Mouse (Mus musculus): ENCODE data around the gene Apbb2. TPM values are rescaled to one million over a fixed set of nuclear protein-coding genes. Genes with fewer than 3 reads are reported as not detected.

Gene Apbb2
- polyA plus RNA-seq, 1 experiment from 2014 or later = 124 TPM

- Histone ChIP-seq H3K4me1 (replicated peaks) (peaks cover 38% of the 10 kb centered on the region), H3K27ac (replicated peaks) (no peak overlapping the region), H3K9ac (no peak overlapping the region), H3K4me3 (no peak overlapping the region), H3K4me2 (no peak overlapping the region), H3K27me3 (no peaks in the 10 kb centered on the region), H3K9me3 (no peaks in the 10 kb centered on the region), H3K36me3 (no peaks in the 10 kb centered on the region)
- no peak for ATAC-seq (ENCODE audit: low FRiP score, low read depth)
- 75% methylated on average over 4 of the region's 4 CpGs for WGBS
Observed at GRCm38 (mm10) chr5:66494651-66495050, 123.9 kb downstream of the Apbb2 start.

- peaks cover 33% of the 10 kb centered on the region for H3K4me1 ChIP-seq (replicated peaks)
- 61% methylated on average over 4 of the region's 4 CpGs for WGBS
- no peaks in the 10 kb centered on the region for H3K27me3 ChIP-seq
- H3K36me3 ChIP-seq = no peaks in the 10 kb centered on the region
- no peaks in the 10 kb centered on the region for H3K9me3 ChIP-seq
- H3K4me3 ChIP-seq = no peak overlapping the region
- H3K27ac ChIP-seq (replicated peaks) = peak overlapping the region; percentile 46
- no peak overlapping the region for H3K4me2 ChIP-seq
- no peak for ATAC-seq (ENCODE audit: low FRiP score, low read depth)
- no peak overlapping the region for H3K9ac ChIP-seq
Observed at GRCm38 (mm10) chr5:66492563-66492960, 126.0 kb downstream of the Apbb2 start.

- Histone ChIP-seq H3K9me3 (no peaks in the 10 kb centered on the region), H3K4me3 (no peak overlapping the region), H3K4me1 (replicated peaks) (peaks cover 27% of the 10 kb centered on the region), H3K27me3 (no peaks in the 10 kb centered on the region), H3K9ac (no peak overlapping the region), H3K4me2 (no peak overlapping the region), H3K36me3 (no peaks in the 10 kb centered on the region), H3K27ac (replicated peaks) (peak overlapping the region; percentile 46; the same call in 1 of the 2 replicates)
- no peak for ATAC-seq (ENCODE audit: low FRiP score, low read depth)
- WGBS = 31% methylated on average over 14 of the region's 14 CpGs
Observed at GRCm38 (mm10) chr5:66491907-66492562, 126.5 kb downstream of the Apbb2 start.

- Histone ChIP-seq H3K9me3 (no peaks in the 10 kb centered on the region), H3K27ac (replicated peaks) (peak overlapping the region; percentile 47; the same call in 1 of the 2 replicates), H3K4me2 (no peak overlapping the region), H3K4me3 (no peak overlapping the region), H3K36me3 (no peaks in the 10 kb centered on the region), H3K9ac (no peak overlapping the region), H3K4me1 (replicated peaks) (peaks cover 12% of the 10 kb centered on the region; the same call in 1 of the 2 replicates), H3K27me3 (no peaks in the 10 kb centered on the region)
- 50% methylated on average over 7 of the region's 7 CpGs for WGBS
- ATAC-seq (ENCODE audit: low FRiP score, low read depth) = no peak
Observed at GRCm38 (mm10) chr5:66486028-66486427, 132.6 kb downstream of the Apbb2 start.

GRCm38 (mm10) chr5:66476266-66476665 is 142.3 kb downstream of the Apbb2 start:
- Histone ChIP-seq H3K4me2 (no peak overlapping the region), H3K4me3 (no peak overlapping the region), H3K27me3 (no peaks in the 10 kb centered on the region), H3K9me3 (no peaks in the 10 kb centered on the region), H3K27ac (replicated peaks) (no peak overlapping the region), H3K36me3 (peaks cover 3% of the 10 kb centered on the region; the same call in 1 of the 2 replicates), H3K4me1 (replicated peaks) (peaks cover 17% of the 10 kb centered on the region), H3K9ac (no peak overlapping the region)
- 84% methylated on average over 10 of the region's 10 CpGs for WGBS
- no peak for ATAC-seq (ENCODE audit: low FRiP score, low read depth)

- Histone ChIP-seq H3K27ac (replicated peaks) (no peak overlapping the region), H3K36me3 (peaks cover 3% of the 10 kb centered on the region; the same call in 1 of the 2 replicates), H3K4me1 (replicated peaks) (peaks cover 17% of the 10 kb centered on the region), H3K9ac (no peak overlapping the region), H3K27me3 (no peaks in the 10 kb centered on the region), H3K4me2 (no peak overlapping the region), H3K9me3 (no peaks in the 10 kb centered on the region), H3K4me3 (no peak overlapping the region)
- 95% methylated on average over 6 of the region's 6 CpGs for WGBS
- no peak for ATAC-seq (ENCODE audit: low FRiP score, low read depth)
Observed at GRCm38 (mm10) chr5:66475824-66476223, 142.8 kb downstream of the Apbb2 start.

GRCm38 (mm10) chr5:66474153-66474552 is 144.4 kb downstream of the Apbb2 start:
- H3K36me3 ChIP-seq = no peaks in the 10 kb centered on the region
- H3K27ac ChIP-seq (replicated peaks) = peak overlapping the region; percentile 55
- ATAC-seq (ENCODE audit: low FRiP score, low read depth) = no peak
- H3K27me3 ChIP-seq = no peaks in the 10 kb centered on the region
- H3K4me3 ChIP-seq = no peak overlapping the region
- whole genome bisulfite sequencing = 61% methylated on average over 11 of the region's 11 CpGs
- H3K9me3 ChIP-seq = no peaks in the 10 kb centered on the region
- H3K9ac ChIP-seq = no peak overlapping the region
- peaks cover 17% of the 10 kb centered on the region for H3K4me1 ChIP-seq (replicated peaks)
- peak overlapping the region; percentile 17; the same call in 1 of the 2 replicates for H3K4me2 ChIP-seq

- no peak overlapping the region for H3K4me2 ChIP-seq
- no peaks in the 10 kb centered on the region for H3K9me3 ChIP-seq
- H3K36me3 ChIP-seq = no peaks in the 10 kb centered on the region
- H3K4me3 ChIP-seq = no peak overlapping the region
- WGBS = 20% methylated on average over 12 of the region's 12 CpGs
- peak overlapping the region; percentile 47 for H3K27ac ChIP-seq (replicated peaks)
- no peak overlapping the region for H3K9ac ChIP-seq
- peaks cover 17% of the 10 kb centered on the region for H3K4me1 ChIP-seq (replicated peaks)
- H3K27me3 ChIP-seq = no peaks in the 10 kb centered on the region
- ATAC-seq (ENCODE audit: low FRiP score, low read depth) = peak; percentile 68
Observed at GRCm38 (mm10) chr5:66473599-66473998, 145.0 kb downstream of the Apbb2 start.

GRCm38 (mm10) chr5:66470837-66471236 is 147.7 kb downstream of the Apbb2 start:
- Histone ChIP-seq H3K27me3 (no peaks in the 10 kb centered on the region), H3K4me2 (no peak overlapping the region), H3K27ac (replicated peaks) (no peak overlapping the region), H3K9ac (no peak overlapping the region), H3K4me3 (no peak overlapping the region), H3K4me1 (replicated peaks) (peaks cover 17% of the 10 kb centered on the region), H3K36me3 (no peaks in the 10 kb centered on the region), H3K9me3 (no peaks in the 10 kb centered on the region)
- 82% methylated on average over 5 of the region's 5 CpGs for WGBS
- no peak for ATAC-seq (ENCODE audit: low FRiP score, low read depth)

- no peak overlapping the region for H3K4me2 ChIP-seq
- no peaks in the 10 kb centered on the region for H3K9me3 ChIP-seq
- H3K9ac ChIP-seq = no peak overlapping the region
- no peaks in the 10 kb centered on the region for H3K36me3 ChIP-seq
- 80% methylated on average over 11 of the region's 11 CpGs for WGBS
- no peaks in the 10 kb centered on the region for H3K27me3 ChIP-seq
- no peak overlapping the region for H3K4me3 ChIP-seq
- no peak overlapping the region for H3K27ac ChIP-seq (replicated peaks)
- no peak for ATAC-seq (ENCODE audit: low FRiP score, low read depth)
- peaks cover 14% of the 10 kb centered on the region for H3K4me1 ChIP-seq (replicated peaks)
Observed at GRCm38 (mm10) chr5:66469685-66470084, 148.9 kb downstream of the Apbb2 start.

GRCm38 (mm10) chr5:66468331-66469001 is 150.1 kb downstream of the Apbb2 start:
- 87% methylated on average over 4 of the region's 4 CpGs for WGBS
- no peaks in the 10 kb centered on the region for H3K36me3 ChIP-seq
- ATAC-seq (ENCODE audit: low FRiP score, low read depth) = no peak
- H3K27ac ChIP-seq (replicated peaks) = no peak overlapping the region
- no peak overlapping the region for H3K4me2 ChIP-seq
- 0 out of 2 replicates have a peak, but pooled peaks cover 10% of the 10 kb centered on the region for H3K4me1 ChIP-seq (replicated peaks)
- no peak overlapping the region for H3K4me3 ChIP-seq
- no peak overlapping the region for H3K9ac ChIP-seq
- H3K9me3 ChIP-seq = no peaks in the 10 kb centered on the region
- no peaks in the 10 kb centered on the region for H3K27me3 ChIP-seq

GRCm38 (mm10) chr5:66462665-66463064 is 155.9 kb downstream of the Apbb2 start:
- Histone ChIP-seq H3K27ac (replicated peaks) (no peak overlapping the region), H3K36me3 (no peaks in the 10 kb centered on the region), H3K4me3 (no peak overlapping the region), H3K9me3 (no peaks in the 10 kb centered on the region), H3K4me2 (no peak overlapping the region), H3K4me1 (replicated peaks) (0 out of 2 replicates have a peak, but pooled peaks cover 7% of the 10 kb centered on the region), H3K27me3 (no peaks in the 10 kb centered on the region), H3K9ac (no peak overlapping the region)
- WGBS = 73% methylated on average over 8 of the region's 8 CpGs
- no peak for ATAC-seq (ENCODE audit: low FRiP score, low read depth)

Data from hindbrain, embryonic 15.5 days (tissue).